Mouse (Mus musculus) heart, adult 2 months (tissue): ENCODE results near the gene Pold1.

Experiments used
- CTCF ChIP-seq: fragments of 200-600 bp; IDR thresholded peaks from 2 replicates; pipeline ENCODE4 v1.8.1; 2022; ENCODE audit warnings: antibody characterized with exemption, mild to moderate bottlenecking, moderate library complexity
- POLR2A ChIP-seq: fragments of 200-500 bp; IDR thresholded peaks from 2 replicates; pipeline ENCODE4 v1.6.1; 2011; ENCODE audit warnings: mild to moderate bottlenecking, low read depth, low read length, control low read depth; ENCODE audit not compliant: insufficient read depth

- TF ChIP-seq POLR2A (no peak), CTCF (no peak)
Observed at GRCm38 (mm10) chr7:44586518-44586917, 37.9 kb upstream of the Pold1 start.
